ENCODE assay signal across 7 mouse cellular contexts in the genomic region with DNA sequence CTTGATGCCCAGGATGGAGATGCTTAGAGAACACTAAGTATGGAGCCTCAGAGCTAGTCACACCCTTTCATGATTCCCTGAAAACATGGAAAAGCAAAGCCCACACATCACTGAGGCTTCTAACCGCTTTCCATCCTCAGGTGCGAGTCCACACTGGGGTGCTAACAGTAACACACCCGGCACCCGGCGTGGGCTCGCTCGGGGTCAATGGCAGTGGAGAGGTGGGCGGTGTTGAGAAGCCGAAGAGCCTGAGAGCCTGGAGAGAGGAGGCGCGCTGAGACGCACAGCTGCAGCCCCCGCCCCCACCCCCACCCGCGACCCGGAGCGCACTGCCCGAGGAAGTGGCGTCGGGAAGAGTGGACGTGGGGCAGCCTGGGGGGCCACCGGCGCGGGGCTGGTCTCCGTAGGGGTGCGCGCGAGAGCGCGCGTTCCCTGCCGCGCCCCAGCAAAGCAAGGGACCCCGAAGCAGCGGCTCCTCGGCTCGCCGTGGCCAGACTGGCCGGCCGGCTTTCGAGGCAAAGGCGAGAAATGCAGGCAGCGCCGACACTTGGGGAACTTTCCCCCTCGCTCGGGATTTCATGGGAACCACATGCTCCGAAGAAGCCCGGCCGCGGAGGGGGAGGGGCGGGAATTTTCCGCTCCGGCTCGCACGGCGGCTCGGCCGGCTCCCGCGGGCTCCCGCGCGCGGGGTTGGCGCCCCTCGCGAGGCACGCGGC.
DNase-seq lines count a peak whose midpoint lies in the region; ATAC-seq and TF ChIP-seq lines count a peak whose summit lies in the region.

No protein-coding gene starts in this region.

- H3K36me3 ChIP-seq in forebrain, embryonic 11.5 days (ENCODE audit: control insufficient read depth, insufficient read depth, low read length) = no peaks in the 10 kb centered on the region
- H3K36me3 ChIP-seq in hindbrain, embryonic 10.5 days = no peaks in the 10 kb centered on the region
- H3K36me3 ChIP-seq in limb, embryonic 10.5 days = no peaks in the 10 kb centered on the region
- no peaks in the 10 kb centered on the region for H3K36me3 ChIP-seq in midbrain, embryonic 12.5 days

- peak; percentile 30 for DNase-seq in R1 (ENCODE audit: low read depth, low spot score)
- peak; percentile 70 for DNase-seq in brain, embryonic 14.5 days (ENCODE audit: low read depth)
- DNase-seq in forebrain, embryonic 11.5 days (ENCODE audit: low spot score) = peak; percentile 84
- no peak for DNase-seq in hindbrain, embryonic 10.5 days (ENCODE audit: low spot score)
- DNase-seq in limb, embryonic 10.5 days (ENCODE audit: low spot score) = peak; percentile 82
- DNase-seq in urinary bladder, adult 2 months (ENCODE audit: low spot score) = peak; percentile 29

- peak overlapping the region; percentile 61 for H3K4me3 ChIP-seq in forebrain, embryonic 11.5 days (ENCODE audit: low read depth, low read length)
- peak overlapping the region; percentile 76 for H3K4me3 ChIP-seq in hindbrain, embryonic 10.5 days
- H3K4me3 ChIP-seq in limb, embryonic 10.5 days = peak overlapping the region; percentile 65
- peak overlapping the region; percentile 74 for H3K4me3 ChIP-seq in midbrain, embryonic 12.5 days

- peak overlapping the region; percentile 99 for H3K4me2 ChIP-seq in forebrain, embryonic 11.5 days (ENCODE audit: low read depth, low read length, severe bottlenecking)
- H3K4me2 ChIP-seq in midbrain, embryonic 12.5 days (replicated peaks) = peak overlapping the region; percentile 95

- H3K27ac ChIP-seq in forebrain, embryonic 11.5 days (ENCODE audit: low read depth, low read length) = no peak overlapping the region
- H3K27ac ChIP-seq in hindbrain, embryonic 10.5 days = peak overlapping the region; percentile 90
- H3K27ac ChIP-seq in limb, embryonic 10.5 days = peak overlapping the region; percentile 95
- H3K27ac ChIP-seq in midbrain, embryonic 12.5 days (replicated peaks) = peak overlapping the region; percentile 79; the same call in 1 of the 2 replicates

- under 1% methylated on average over 67 of the region's 69 CpGs for WGBS in forebrain, embryonic 11.5 days
- WGBS in hindbrain, embryonic 10.5 days = under 1% methylated on average over 69 of the region's 69 CpGs
- WGBS in limb, embryonic 10.5 days = under 1% methylated on average over 69 of the region's 69 CpGs
- under 1% methylated on average over 69 of the region's 69 CpGs for WGBS in midbrain, embryonic 12.5 days

- peaks cover 25% of the 10 kb centered on the region for H3K27me3 ChIP-seq in forebrain, embryonic 11.5 days (ENCODE audit: control insufficient read depth, insufficient read depth, low read length)
- H3K27me3 ChIP-seq in hindbrain, embryonic 10.5 days (ENCODE audit: insufficient read depth, poor library complexity, severe bottlenecking) = peaks cover 62% of the 10 kb centered on the region
- peaks cover 39% of the 10 kb centered on the region for H3K27me3 ChIP-seq in limb, embryonic 10.5 days (ENCODE audit: low read depth, poor library complexity, severe bottlenecking)
- H3K27me3 ChIP-seq in midbrain, embryonic 12.5 days = peaks cover 58% of the 10 kb centered on the region

- ATAC-seq in forebrain, embryonic 11.5 days (replicated peaks; ENCODE audit: low FRiP score) = peak; percentile 33; the same call in 1 of the 2 replicates
- ATAC-seq in midbrain, embryonic 12.5 days (ENCODE audit: low FRiP score, low read depth) = peak; percentile 27; the same call in 1 of the 2 replicates

- H3K9ac ChIP-seq in forebrain, embryonic 11.5 days (ENCODE audit: low read length) = peak overlapping the region; percentile 65
- H3K9ac ChIP-seq in midbrain, embryonic 12.5 days (replicated peaks) = peak overlapping the region; percentile 79

- H3K4me1 ChIP-seq in forebrain, embryonic 11.5 days (replicated peaks; ENCODE audit: control insufficient read depth, insufficient read depth, low read length) = no peaks in the 10 kb centered on the region
- H3K4me1 ChIP-seq in hindbrain, embryonic 10.5 days (replicated peaks) = peaks cover 39% of the 10 kb centered on the region
- H3K4me1 ChIP-seq in limb, embryonic 10.5 days = peaks cover 51% of the 10 kb centered on the region
- H3K4me1 ChIP-seq in midbrain, embryonic 12.5 days = peaks cover 22% of the 10 kb centered on the region

- H3K9me3 ChIP-seq in forebrain, embryonic 11.5 days (ENCODE audit: control insufficient read depth, low read length) = no peaks in the 10 kb centered on the region
- H3K9me3 ChIP-seq in hindbrain, embryonic 10.5 days = no peaks in the 10 kb centered on the region
- H3K9me3 ChIP-seq in limb, embryonic 10.5 days (replicated peaks) = no peaks in the 10 kb centered on the region
- no peaks in the 10 kb centered on the region for H3K9me3 ChIP-seq in midbrain, embryonic 12.5 days

- no peak for TF ChIP-seq POLR2A in brain, embryonic 14.5 days (IDR thresholded peaks at IDR 0.05; ENCODE audit: borderline replicate concordance, extremely low read depth, insufficient read depth, insufficient read length, poor library complexity, severe bottlenecking)

- no peak for TF ChIP-seq CTCF in brain, embryonic 14.5 days (IDR thresholded peaks at IDR 0.05; ENCODE audit: borderline replicate concordance, extremely low read depth, insufficient read depth, insufficient read length)
